Mouse (Mus musculus): ENCODE data around the gene Daw1. TPM values are rescaled to one million over a fixed set of nuclear protein-coding genes. Genes with fewer than 3 reads are reported as not detected.

The Daw1 gene
- polyA plus RNA-seq (2017; shearing (Covaris generic)): not detected

DNA sequence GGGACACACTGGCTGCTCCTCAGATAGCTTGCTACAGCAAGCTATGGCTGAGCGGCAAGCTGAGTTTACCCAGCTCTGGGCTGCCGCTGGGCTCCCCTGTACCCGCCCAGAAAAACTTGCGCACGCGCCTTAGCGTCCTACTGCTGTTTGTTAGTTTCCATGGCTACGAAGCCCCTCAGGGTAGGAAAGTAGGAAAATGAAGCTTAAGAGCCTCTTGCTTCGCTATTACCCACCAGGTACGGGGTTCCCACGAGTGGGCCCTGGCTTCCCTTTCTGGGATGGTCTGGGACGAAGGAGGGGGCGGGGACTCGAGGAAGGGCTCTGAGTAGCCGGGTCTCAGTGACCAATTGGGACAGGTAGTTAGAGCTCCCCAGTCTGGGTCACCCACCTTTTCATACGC lies at the start of gene Daw1:
Daw1 (plus strand) TSS at position 150 of the 400 bp plus-strand sequence.
- no peak for ATAC-seq

DNA sequence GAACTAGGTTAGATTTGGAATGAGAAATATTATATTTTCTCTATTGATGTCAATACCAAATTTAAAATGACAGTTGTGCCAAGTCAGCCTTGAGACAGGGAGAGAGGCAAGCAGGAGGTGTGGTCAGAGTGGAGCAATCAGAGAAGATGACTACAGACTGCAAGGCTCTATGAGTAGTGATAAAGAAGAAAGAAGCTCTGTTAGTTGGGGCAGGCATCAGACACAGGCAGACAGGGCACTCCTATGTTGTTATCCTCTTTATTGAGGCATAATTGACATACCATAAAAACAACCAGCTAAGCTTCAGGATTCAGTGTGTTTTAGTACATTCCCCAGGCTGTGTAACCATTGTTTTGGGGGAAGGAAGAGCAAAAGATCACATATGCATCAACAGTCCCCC lies 48.6 kb upstream of the Daw1 start:
- no peak for ATAC-seq

DNA sequence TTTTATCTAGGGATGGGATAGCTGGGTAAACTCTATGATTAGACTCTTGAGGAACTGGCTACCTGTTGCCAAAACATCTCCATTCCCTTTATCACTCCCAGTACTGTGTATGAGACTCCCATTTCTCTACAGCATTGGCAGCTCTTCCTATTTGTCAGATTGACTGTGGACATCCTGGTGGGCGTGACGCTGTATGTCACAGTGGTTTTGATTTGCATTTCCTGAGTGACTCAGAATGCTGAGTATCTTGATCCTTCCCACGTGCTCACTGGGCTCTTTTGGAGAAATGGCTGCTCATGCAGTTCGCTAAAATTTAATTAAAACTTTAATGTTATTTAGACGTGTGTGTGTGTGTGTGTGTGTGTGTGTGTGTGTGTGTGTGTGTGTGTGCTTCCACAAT lies 47.8 kb upstream of the Daw1 start:
- ATAC-seq: peak; percentile 43

DNA sequence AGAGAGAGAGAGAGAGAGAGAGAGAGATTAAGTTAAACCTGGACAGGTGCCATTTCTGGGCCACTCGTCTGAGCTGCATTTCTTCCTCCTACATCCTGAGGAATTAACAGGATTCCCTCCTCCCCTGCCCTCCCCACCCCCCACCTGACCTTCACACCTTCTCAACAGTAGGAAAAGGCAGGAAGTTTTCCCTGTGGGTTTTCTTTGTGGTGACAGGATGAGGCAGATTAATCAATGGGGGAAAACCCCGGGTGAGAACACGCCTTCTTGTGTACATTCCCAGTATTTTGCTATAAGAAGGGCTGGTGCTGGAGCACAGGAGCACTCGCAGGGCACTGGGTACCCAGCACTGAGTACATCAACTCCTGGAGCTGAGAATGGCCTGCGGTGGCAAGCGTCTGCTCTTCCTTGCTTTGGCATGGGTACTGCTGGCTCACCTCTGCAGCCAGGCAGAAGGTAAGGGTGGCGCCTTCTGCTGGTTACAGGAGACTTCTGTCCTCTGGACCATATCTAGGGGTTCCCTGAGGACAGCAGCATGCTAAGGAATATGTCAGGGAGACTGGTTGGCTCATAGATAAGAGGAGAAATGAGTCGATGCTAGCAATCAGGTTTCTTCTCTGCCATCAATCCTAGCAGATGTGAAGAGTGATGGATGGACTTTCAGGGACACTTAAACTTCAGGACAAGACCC lies 43.0 kb upstream of the Daw1 start, which contains the start of gene Ccl20:
Ccl20 (plus strand) TSS at position 320 of the 691 bp plus-strand sequence.
- no peak for ATAC-seq

DNA sequence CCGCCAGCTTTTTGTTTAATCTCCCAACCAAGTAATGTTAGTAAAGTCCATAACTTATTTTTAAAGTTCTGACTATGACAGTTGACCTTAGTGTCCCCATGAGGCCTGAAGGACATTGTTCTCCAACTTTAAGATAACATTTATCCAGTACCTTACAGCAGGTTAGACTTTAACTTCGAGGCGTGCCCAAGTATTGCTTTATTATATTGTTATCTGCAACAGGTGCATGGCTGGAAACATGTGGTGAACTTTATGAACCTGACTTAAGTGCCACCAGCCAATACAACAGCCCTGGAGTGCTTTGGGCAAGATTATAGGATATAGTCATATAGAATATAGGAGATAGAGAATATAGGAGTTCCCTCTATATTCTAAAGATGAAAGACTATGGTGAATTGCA lies 42.3 kb upstream of the Daw1 start:
- ATAC-seq: no peak

DNA sequence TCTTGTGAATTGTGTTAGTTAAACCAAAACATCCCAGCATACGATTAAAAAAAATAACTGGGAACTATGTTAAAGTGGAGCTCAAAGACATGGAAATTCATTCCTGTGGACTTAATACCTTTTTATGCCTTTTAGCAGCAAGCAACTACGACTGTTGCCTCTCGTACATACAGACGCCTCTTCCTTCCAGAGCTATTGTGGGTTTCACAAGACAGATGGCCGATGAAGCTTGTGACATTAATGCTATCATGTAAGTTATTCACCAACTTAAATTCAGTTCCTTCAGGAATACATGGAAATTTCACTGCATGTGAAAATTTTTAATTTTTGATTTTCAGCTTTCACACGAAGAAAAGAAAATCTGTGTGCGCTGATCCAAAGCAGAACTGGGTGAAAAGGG lies 41.9 kb upstream of the Daw1 start:
- ATAC-seq: no peak

DNA sequence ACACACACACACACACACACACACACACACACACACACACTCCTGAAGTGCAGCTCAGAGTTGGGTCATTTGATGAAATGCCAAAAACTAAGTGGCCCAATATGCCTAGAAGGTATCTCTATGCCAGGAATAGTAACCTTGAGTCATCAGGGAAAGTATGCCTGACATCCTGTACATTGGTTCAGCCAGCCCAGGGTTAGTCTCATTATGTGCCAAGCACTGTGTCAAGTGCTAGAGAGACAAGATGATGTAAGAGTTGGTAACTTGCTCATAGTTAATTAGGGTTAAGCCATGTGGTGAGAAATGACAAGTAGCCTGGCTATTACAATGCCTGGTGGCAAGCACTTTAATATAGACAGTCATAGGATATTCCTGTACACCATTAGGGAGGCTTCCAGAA lies 39.6 kb upstream of the Daw1 start:
- no peak for ATAC-seq

DNA sequence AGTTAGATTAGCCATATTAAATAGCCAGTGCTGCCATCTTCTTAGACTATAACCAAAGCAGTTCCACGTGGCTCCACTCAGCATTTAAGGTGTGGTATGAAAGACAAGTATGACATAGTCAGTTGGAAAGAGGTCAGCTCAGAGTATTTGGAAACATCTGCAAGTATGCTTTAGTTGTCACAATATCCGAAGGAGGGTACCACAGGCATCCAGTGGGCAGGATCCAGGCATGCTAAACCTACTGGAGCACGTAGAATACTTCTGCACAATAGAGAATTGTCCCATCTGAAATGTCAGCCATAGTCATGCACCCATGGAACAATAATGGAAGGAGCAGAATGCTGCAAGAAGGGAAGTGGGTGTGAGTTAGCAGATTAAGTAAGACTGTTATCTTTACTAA lies 39.2 kb upstream of the Daw1 start:
- no peak for ATAC-seq

DNA sequence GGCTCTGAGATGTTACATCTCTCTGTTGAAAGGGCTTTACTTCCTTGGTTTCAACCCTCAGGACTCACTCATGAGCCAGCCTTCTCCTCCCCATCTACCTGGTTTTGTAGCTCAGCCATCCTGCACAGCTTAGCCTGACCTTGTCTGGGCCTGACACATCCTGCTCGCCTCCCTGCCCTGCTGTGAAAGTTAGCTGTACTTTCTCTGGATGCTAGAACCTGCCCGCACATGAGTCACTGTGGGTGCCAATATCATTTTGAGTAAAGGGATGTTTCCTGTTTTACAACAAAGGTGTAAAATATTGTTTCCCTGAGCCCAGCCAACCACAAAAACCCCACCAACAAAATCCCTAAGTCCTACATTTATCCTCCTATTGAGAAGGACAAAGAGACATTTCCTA lies 36.4 kb upstream of the Daw1 start:
- ATAC-seq: no peak

DNA sequence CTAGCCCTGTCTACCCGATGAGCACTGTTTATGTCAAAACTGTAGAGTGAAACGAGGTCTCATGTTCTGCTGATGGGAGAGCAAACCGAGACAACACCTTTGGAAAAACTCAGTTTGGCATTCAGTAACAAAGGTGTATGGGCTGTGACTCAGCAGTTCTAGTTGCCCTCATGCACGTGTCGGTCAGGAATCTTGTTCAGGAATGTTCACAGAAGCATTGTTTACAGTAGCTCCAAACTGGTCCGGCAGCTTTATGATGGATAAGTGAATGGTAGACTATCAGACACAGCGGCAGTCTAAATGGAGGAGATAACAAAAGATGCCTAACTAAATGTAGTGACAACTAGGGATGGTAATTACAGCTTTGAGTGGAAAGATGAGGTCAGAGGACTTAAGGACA lies 23.7 kb upstream of the Daw1 start:
- ATAC-seq: no peak

DNA sequence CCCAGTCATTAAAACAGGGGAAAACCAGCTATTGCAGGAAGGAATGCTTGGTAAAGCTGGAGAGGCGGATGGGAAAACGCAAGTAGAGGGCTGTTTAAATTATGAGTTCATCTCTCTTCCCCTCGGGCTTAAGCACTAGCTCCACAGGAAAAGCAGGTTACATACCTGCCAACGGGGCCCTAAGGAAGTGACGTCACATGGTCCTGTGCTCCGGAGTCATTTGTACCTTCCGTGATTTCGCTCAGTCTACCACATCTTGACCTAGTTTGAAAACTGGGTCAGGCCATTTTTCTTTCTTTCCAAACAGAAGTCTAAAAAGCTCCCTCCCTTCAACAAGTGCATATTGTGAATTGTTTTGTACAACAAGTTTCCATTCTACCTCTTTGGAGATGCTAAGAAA lies 21.7 kb upstream of the Daw1 start:
- ATAC-seq: peak; percentile 53

DNA sequence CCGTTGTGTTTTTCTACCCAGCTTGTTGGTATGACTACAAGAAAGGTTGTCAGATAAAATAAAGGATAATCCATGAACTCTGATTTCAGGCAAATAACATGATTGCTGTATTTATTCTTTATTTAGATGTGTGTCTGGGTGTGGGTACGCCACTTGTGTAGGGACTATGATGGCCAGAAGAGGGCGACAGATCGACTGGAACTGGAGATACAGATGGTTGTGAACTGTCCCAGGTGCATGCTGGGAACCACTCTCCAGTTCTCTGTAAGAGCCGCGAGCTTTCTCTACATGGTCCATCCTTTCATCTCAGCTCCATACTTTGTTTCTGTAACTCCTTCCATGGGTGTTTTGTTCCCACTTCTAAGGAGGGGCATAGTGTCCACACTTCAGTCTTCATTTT lies 20.8 kb upstream of the Daw1 start:
- no peak for ATAC-seq

DNA sequence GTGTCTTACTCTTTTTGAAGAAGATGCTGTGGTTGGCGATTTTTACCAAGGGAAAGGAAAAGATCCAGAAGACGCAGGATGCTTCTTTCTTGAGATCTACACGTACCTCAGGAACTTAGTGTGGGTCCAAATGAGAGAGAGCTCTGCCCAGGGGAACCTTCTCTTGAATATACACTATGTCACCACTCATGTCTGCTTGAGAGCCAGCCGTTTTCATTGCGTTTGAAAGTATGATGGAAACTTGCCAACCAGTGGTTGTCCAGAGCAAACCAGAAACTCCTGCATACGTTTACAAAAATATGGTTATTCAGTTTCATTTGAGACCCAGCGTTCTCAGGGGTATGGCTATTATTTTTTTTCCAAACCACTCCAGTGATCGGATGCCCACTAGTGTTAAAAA lies 18.0 kb upstream of the Daw1 start:
- no peak for ATAC-seq

DNA sequence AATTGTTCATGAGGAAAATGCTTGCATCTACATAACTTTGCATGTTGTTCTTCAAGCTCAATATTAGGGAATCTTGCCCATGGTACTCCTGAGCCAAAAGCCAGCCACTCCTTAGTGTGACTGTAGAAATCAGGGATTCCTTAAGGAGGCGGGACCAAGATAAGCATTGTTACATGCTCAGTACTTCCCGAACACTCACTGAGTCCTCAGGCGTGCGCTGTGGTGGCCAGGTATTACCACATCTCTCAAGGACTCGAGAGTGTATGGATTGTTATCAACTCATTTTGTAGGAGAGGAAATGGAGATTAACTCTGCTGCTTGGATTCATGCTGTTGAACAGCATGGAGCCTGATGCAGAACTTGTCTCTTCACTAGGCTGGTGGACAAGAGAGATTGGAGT lies 17.5 kb upstream of the Daw1 start:
- ATAC-seq: no peak

DNA sequence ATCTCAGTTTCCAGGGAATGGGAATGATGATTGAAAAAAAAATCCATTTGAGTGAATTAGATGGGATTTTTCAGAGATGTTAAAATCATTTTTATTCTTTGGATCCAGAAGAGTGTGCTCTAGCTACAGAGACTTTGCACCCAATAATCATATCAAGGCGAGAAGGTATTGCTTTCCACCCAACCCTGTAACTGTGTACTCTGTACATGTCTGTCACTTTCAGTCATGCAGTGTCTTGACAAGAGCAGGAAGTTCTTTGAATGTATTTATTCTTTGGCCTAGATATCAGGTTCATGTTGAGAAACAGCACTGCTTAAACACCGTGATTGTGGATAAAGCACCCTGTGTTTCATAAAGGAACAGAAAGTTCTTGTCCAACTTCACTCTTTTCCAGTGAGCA lies 13.0 kb upstream of the Daw1 start:
- no peak for ATAC-seq

DNA sequence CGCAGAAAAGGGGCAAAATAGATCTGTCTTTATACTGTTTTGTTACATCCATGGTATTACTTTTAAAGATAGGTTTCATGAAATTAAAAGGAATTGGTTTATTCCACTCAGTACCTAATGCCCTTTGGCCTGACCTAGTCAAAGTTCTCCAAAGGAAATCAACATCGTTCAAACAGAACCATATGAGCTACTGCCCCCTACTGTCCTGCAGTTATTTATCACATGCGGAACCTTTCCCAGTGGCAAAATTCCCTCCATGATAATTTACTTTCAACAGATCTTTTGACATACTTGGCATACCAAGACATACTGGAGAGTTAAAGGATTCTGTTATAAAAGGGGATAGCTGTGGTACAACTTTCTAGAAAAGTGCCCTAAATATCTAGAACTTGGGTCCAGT lies 9.3 kb upstream of the Daw1 start:
- no peak for ATAC-seq

DNA sequence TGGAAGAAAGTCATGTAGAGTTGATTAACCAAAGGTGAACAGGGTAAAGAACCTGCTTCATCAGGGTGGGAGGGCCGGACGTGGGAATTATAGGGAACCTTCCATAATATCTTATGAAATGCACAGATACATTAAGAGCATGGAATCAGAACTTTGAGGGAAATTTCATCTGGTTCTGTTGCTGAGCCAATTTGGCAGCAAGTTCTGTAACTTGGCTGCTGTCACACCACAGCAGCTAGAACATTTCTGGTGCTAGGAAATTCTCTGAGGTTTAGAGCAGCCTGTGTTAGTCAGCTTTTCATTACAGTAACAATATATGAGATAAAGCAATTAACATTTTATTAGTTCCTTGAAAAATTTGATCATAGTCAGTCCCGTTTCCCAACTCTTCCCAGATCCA lies 6.6 kb upstream of the Daw1 start:
- no peak for ATAC-seq

DNA sequence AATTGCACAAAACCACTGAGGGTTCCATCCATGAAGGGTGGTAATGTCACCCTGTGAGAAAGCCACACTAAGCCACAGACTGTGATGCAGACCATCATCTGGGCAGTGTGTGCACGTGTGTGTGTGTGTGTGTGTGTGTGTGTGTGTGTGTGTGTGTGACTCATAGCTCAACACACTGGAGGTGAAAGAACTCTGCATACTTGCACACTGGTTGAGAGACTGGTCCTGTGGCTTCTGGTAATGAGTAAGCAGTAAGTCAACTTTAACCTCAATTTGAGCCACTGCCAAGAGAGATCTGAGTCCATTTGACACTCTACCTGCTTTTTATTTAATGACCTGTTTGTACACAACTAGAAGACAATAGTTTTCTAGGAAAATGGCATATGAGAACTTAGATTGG lies 2.7 kb upstream of the Daw1 start:
- ATAC-seq: no peak

DNA sequence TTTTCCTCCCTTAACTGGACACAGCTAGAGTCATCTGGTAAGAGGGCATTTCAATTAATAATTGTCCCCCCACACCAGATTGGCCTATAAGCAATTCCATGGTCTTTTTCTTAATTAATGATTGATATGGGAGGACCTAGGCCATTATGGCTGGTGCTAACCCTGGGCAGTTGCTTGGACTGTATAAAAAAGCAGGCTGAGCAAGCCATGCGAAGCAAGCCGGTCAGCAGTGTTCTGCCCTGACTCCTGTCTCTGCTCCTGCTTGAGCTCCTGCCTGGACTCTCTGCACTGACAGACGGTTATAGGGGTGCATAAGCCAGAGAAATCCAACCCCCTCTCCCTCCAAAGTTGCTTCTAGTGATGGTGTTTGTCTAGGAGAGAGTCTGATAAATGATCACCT lies 2.1 kb downstream of the Daw1 start:
- ATAC-seq: no peak

DNA sequence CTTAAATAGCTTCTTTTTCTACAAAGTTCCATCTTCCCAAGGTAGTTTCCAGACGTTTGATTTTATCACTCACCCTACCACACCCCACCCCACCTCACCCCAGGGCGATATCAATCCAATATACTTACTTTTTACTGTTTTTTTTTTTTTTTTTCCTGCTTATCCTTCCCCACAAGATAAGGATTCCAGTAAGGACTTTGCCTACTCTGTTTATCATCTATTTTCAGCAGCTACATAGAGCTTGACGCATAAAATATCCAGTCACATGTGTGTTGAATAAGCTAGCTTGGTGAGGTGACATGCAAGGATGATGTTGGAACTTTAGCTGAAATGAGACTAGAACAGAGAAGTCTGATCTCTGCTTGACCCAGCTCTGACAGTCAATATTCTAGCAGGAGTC lies 4.5 kb downstream of the Daw1 start:
- ATAC-seq: no peak

DNA sequence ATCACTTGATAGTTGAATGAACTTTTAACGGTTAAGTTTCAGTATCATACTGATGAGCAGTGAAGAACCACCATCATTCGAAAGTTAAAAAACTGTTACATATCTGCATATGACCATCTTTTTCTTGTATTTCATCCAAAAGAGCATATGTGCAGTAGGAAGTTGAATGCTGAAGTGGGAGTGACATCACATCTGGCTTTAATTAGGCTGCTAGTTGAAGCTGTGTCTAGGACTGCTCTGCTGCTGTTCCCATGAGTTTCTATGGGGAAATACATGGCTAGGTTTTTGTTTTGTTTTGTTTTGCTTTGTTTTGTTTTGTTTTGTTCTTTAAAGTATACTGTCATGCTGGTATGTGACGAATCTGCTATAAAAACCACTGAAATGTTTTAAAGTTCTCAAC lies 9.6 kb downstream of the Daw1 start:
- no peak for ATAC-seq

DNA sequence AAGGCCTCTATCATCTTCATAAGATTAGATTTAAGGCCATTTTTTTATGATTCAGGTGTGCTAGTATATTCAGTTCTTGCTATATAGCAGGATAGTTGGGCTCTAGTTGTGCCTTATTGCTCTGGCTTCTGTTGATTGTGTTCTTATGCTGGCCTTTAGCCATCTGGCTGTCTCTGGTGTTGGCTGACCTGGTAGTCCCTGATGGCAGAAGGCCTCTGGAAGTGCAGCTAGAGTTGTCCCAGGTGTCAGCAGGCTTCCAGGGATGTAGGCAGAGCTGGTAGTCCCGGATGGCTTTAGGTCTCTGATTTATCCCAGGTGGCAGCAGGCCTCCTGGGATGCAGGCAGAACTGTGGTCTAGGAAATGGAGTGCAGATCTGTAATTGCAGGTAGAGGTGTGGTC lies 16.4 kb downstream of the Daw1 start:
- ATAC-seq: no peak

DNA sequence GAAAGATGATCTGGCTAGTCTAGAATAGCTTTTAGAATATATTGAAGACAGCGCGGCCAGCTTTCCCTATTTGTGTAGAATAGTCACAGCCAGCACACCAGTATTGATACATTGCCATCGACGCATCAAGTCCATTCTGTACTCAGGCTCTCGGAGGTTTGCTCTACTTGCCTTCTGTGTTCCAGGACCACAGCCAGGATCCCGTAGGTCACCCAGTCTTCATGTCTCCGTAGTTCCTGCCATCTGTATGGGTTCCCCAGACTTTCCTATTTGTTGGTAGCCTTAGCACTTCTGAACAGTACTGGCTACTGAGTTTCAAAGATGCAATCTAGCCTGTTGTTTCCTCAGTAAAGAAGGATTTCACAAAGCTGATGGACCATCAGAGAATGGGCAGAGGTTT lies 20.0 kb downstream of the Daw1 start:
- ATAC-seq: no peak

DNA sequence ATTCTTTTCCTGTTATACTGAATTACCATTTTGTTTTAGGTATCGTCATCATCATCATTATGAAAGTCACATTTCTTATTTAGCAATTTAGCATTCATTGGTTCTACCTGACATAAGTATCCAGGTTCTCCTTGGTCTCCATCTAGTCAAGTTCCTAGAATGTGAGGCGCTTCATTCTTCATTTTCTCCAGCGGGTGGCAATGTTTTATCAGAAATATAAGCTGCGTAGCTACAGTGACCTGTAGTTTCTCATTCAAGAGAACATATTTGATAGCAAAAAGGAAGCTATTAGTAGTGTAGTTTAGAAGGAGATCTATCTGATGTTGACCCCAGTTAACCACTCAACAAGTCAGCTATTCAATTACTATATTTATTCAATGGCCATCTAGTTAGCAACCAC lies 21.9 kb downstream of the Daw1 start:
- ATAC-seq: no peak

DNA sequence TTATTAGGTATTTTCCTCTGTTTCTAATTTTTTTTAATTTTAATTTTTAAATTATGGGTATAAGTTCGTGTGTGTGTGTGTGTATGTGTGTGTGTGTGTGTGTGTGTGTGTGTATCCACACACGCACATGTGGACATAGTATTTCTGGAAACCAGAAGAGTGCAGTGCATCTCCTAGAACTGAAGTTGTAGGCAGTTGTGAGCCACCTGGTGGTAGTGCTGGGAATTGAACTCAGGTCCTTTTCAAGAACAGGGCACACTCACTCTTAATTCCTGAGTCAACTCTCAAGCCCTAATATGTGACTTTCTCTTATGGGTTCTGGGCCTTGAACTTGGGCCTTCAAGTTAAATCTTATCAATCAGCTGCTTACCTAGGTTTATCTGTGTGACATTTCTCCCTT lies 27.6 kb downstream of the Daw1 start:
- no peak for ATAC-seq

All from CD4-positive, CD25-positive, alpha-beta regulatory T cell, adult 4 months (primary cell).